Mouse (Mus musculus): Measurements from ENCODE around the gene Pcdh7. TPM values are rescaled to one million over a fixed set of nuclear protein-coding genes. Genes with fewer than 3 reads are reported as not detected.

Gene Pcdh7
- polyA plus RNA-seq, 1 experiment: 25.8 TPM

- DNase-seq (ENCODE audit: low read depth): no peak
- no peak for TF ChIP-seq CTCF (IDR thresholded peaks at IDR 0.05; ENCODE audit: borderline replicate concordance, extremely low read depth, insufficient read depth, insufficient read length)
These were observed 39.1 kb downstream of the Pcdh7 start for GRCm38 (mm10) chr5:57756726-57757424.

- peak; percentile 39 for DNase-seq (ENCODE audit: low read depth)
- TF ChIP-seq POLR2A (IDR thresholded peaks at IDR 0.05; ENCODE audit: borderline replicate concordance, extremely low read depth, insufficient read depth, insufficient read length, poor library complexity, severe bottlenecking) (no peak), CTCF (IDR thresholded peaks at IDR 0.05; ENCODE audit: borderline replicate concordance, extremely low read depth, insufficient read depth, insufficient read length) (no peak)
These were observed 39.7 kb downstream of the Pcdh7 start for GRCm38 (mm10) chr5:57757436-57757898.

GRCm38 (mm10) chr5:57758968-57759367, 41.2 kb downstream of the Pcdh7 start:
- DNase-seq (ENCODE audit: low read depth): no peak
- TF ChIP-seq POLR2A (IDR thresholded peaks at IDR 0.05; ENCODE audit: borderline replicate concordance, extremely low read depth, insufficient read depth, insufficient read length, poor library complexity, severe bottlenecking): no peak
- no peak for TF ChIP-seq CTCF (IDR thresholded peaks at IDR 0.05; ENCODE audit: borderline replicate concordance, extremely low read depth, insufficient read depth, insufficient read length)

- no peak for DNase-seq (ENCODE audit: low read depth)
- no peak for TF ChIP-seq POLR2A (IDR thresholded peaks at IDR 0.05; ENCODE audit: borderline replicate concordance, extremely low read depth, insufficient read depth, insufficient read length, poor library complexity, severe bottlenecking)
- TF ChIP-seq CTCF (IDR thresholded peaks at IDR 0.05; ENCODE audit: borderline replicate concordance, extremely low read depth, insufficient read depth, insufficient read length): no peak
These were observed 42.6 kb downstream of the Pcdh7 start for GRCm38 (mm10) chr5:57760069-57761063.

- DNase-seq (ENCODE audit: low read depth): peak; percentile 51
- TF ChIP-seq CTCF (IDR thresholded peaks at IDR 0.05; ENCODE audit: borderline replicate concordance, extremely low read depth, insufficient read depth, insufficient read length) (no peak), POLR2A (IDR thresholded peaks at IDR 0.05; ENCODE audit: borderline replicate concordance, extremely low read depth, insufficient read depth, insufficient read length, poor library complexity, severe bottlenecking) (no peak)
These were observed 47.6 kb downstream of the Pcdh7 start for GRCm38 (mm10) chr5:57765356-57765755.

GRCm38 (mm10) chr5:57767346-57767745, 49.6 kb downstream of the Pcdh7 start:
- DNase-seq (ENCODE audit: low read depth): peak; percentile 55
- TF ChIP-seq CTCF (IDR thresholded peaks at IDR 0.05; ENCODE audit: borderline replicate concordance, extremely low read depth, insufficient read depth, insufficient read length) (no peak), POLR2A (IDR thresholded peaks at IDR 0.05; ENCODE audit: borderline replicate concordance, extremely low read depth, insufficient read depth, insufficient read length, poor library complexity, severe bottlenecking) (no peak)

GRCm38 (mm10) chr5:57768469-57769022, 50.8 kb downstream of the Pcdh7 start:
- DNase-seq (ENCODE audit: low read depth): no peak
- TF ChIP-seq CTCF (IDR thresholded peaks at IDR 0.05; ENCODE audit: borderline replicate concordance, extremely low read depth, insufficient read depth, insufficient read length): no peak
- TF ChIP-seq POLR2A (IDR thresholded peaks at IDR 0.05; ENCODE audit: borderline replicate concordance, extremely low read depth, insufficient read depth, insufficient read length, poor library complexity, severe bottlenecking): no peak

GRCm38 (mm10) chr5:57769644-57770043, 51.9 kb downstream of the Pcdh7 start:
- TF ChIP-seq POLR2A (IDR thresholded peaks at IDR 0.05; ENCODE audit: borderline replicate concordance, extremely low read depth, insufficient read depth, insufficient read length, poor library complexity, severe bottlenecking) (no peak), CTCF (IDR thresholded peaks at IDR 0.05; ENCODE audit: borderline replicate concordance, extremely low read depth, insufficient read depth, insufficient read length) (peak; percentile 8; the same call in 1 of the 2 replicates)
- DNase-seq (ENCODE audit: low read depth): no peak

- DNase-seq (ENCODE audit: low read depth): peak; percentile 74
- no peak for TF ChIP-seq POLR2A (IDR thresholded peaks at IDR 0.05; ENCODE audit: borderline replicate concordance, extremely low read depth, insufficient read depth, insufficient read length, poor library complexity, severe bottlenecking)
- TF ChIP-seq CTCF (IDR thresholded peaks at IDR 0.05; ENCODE audit: borderline replicate concordance, extremely low read depth, insufficient read depth, insufficient read length): no peak
These were observed 52.6 kb downstream of the Pcdh7 start for GRCm38 (mm10) chr5:57770364-57770763.

- DNase-seq (ENCODE audit: low read depth): peak; percentile 52
These were observed 53.4 kb downstream of the Pcdh7 start for GRCm38 (mm10) chr5:57771122-57771521.

GRCm38 (mm10) chr5:57772711-57773110, 54.9 kb downstream of the Pcdh7 start:
- TF ChIP-seq POLR2A (IDR thresholded peaks at IDR 0.05; ENCODE audit: borderline replicate concordance, extremely low read depth, insufficient read depth, insufficient read length, poor library complexity, severe bottlenecking): no peak
- TF ChIP-seq CTCF (IDR thresholded peaks at IDR 0.05; ENCODE audit: borderline replicate concordance, extremely low read depth, insufficient read depth, insufficient read length): no peak
- DNase-seq (ENCODE audit: low read depth): no peak

More at GRCm38 (mm10) chr5:57771122-57771521, 53.4 kb downstream of the Pcdh7 start:
- TF ChIP-seq POLR2A (IDR thresholded peaks at IDR 0.05; ENCODE audit: borderline replicate concordance, extremely low read depth, insufficient read depth, insufficient read length, poor library complexity, severe bottlenecking) (no peak), CTCF (IDR thresholded peaks at IDR 0.05; ENCODE audit: borderline replicate concordance, extremely low read depth, insufficient read depth, insufficient read length) (no peak)

Data from brain, embryonic 14.5 days (tissue).